Comparison of ENCODE assay signal across 23 mouse cellular contexts in the genomic region with DNA sequence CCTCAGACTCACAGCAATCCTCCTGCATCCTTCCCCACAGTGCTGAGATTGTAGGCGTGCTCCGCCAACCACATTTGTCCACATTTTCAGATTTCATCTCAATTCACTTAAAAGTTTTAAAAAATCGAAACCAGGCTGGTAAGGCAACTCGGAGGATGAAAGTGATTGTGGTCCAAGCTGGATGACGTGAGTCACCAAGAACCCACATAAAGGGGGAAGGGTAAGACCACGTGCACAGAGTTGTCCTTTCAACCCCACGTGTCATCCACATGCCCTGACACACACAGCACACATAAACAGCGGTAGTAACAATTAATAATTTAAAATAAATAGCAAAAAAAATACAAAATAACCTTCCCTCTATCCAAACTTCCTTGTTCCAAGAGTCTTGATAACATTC. TPM values are rescaled to one million over a fixed set of nuclear protein-coding genes. Genes with fewer than 3 reads are reported as not detected.
DNase-seq lines count a peak whose midpoint lies in the region; ATAC-seq and TF ChIP-seq lines count a peak whose summit lies in the region.
"Had no signal": no experiment of that assay in that cellular context is flagged by ENCODE, and none has a peak within 500 bp of the region (broad histone marks: within the 10 kb centered on the region; RNA-seq: fewer than 3 reads in every experiment).

No protein-coding gene starts in this region.

- TF ChIP-seq POLR2A in myocyte (IDR thresholded peaks at IDR 0.05; ENCODE audit: insufficient read length, low read depth): no peak

- H3K4me1 ChIP-seq in hindbrain, embryonic 14.5 days (replicated peaks; ENCODE audit: control insufficient read depth, insufficient read depth, low read length): no peaks in the 10 kb centered on the region
- H3K4me1 ChIP-seq: embryonic facial prominence, embryonic 12.5 days; hindbrain, embryonic 15.5 days; intestine, embryonic 15.5 days had no signal

- ATAC-seq in hindbrain, embryonic 14.5 days (ENCODE audit: low FRiP score): no peak
- ATAC-seq: forebrain, embryonic 16.5 days; intestine, embryonic 15.5 days; Patski had no signal

- H3K36me3 ChIP-seq in C2C12 (ENCODE audit: control insufficient read depth, insufficient read depth) (no peaks in the 10 kb centered on the region), myocyte (ENCODE audit: control insufficient read depth, insufficient read depth) (no peaks in the 10 kb centered on the region)
- no peaks in the 10 kb centered on the region for H3K36me3 ChIP-seq in hindbrain, embryonic 14.5 days (replicated peaks; ENCODE audit: control insufficient read depth, insufficient read depth)
- H3K36me3 ChIP-seq: embryonic facial prominence, embryonic 12.5 days; forebrain, embryonic 12.5 days; heart, embryonic 15.5 days; hindbrain, embryonic 15.5 days; intestine, embryonic 15.5 days had no signal

- peak; percentile 57 for DNase-seq in 416B (ENCODE audit: low read depth)
- DNase-seq in T-cell, adult 2 months (ENCODE audit: low spot score): peak; percentile 57
- no peak for DNase-seq in lung, postnatal 25 days (ENCODE audit: low spot score)
- no peak for DNase-seq in urinary bladder, postnatal 14 days (ENCODE audit: low spot score)
- DNase-seq in hindbrain, embryonic 14.5 days (ENCODE audit: low spot score): no peak
- DNase-seq: adrenal gland, adult 8-10 months; adrenal gland, postnatal 36 days; cerebellum, adult 2 months; cerebellum, postnatal 10 days; gastrocnemius, postnatal 10 days; heart, adult 2 months; kidney, adult 18-20 months had no signal

- H3K4me2 ChIP-seq in myocyte (ENCODE audit: low read depth): no peak overlapping the region
- no peak overlapping the region for H3K4me2 ChIP-seq in hindbrain, embryonic 14.5 days (replicated peaks)
- H3K4me2 ChIP-seq: embryonic facial prominence, embryonic 12.5 days; forebrain, embryonic 12.5 days; heart, embryonic 11.5 days; heart, embryonic 15.5 days; hindbrain, embryonic 15.5 days; intestine, embryonic 15.5 days had no signal

- H3K27me3 ChIP-seq in C2C12 (ENCODE audit: control insufficient read depth, insufficient read depth, insufficient read length) (peaks cover 51% of the 10 kb centered on the region), myocyte (ENCODE audit: control insufficient read depth, insufficient read depth, insufficient read length) (peaks cover 42% of the 10 kb centered on the region)
- H3K27me3 ChIP-seq in hindbrain, embryonic 14.5 days (ENCODE audit: control insufficient read depth, insufficient read depth, low read length): peaks cover 9% of the 10 kb centered on the region; the same call in 1 of the 2 replicates
- H3K27me3 ChIP-seq: embryonic facial prominence, embryonic 12.5 days; intestine, embryonic 15.5 days had no signal

- no peaks in the 10 kb centered on the region for H3K9me3 ChIP-seq in hindbrain, embryonic 14.5 days (ENCODE audit: control insufficient read depth, low read length)
- H3K9me3 ChIP-seq: embryonic facial prominence, embryonic 12.5 days; forebrain, embryonic 12.5 days; heart, embryonic 15.5 days; hindbrain, embryonic 10.5 days; hindbrain, embryonic 15.5 days; intestine, embryonic 15.5 days had no signal

- no peak overlapping the region for H3K4me3 ChIP-seq in C2C12 (ENCODE audit: insufficient read depth, poor library complexity, severe bottlenecking)
- no peak overlapping the region for H3K4me3 ChIP-seq in myocyte
- H3K4me3 ChIP-seq in hindbrain, embryonic 14.5 days (replicated peaks; ENCODE audit: low read length): no peak overlapping the region
- H3K4me3 ChIP-seq: embryonic facial prominence, embryonic 12.5 days; forebrain, embryonic 12.5 days; heart, adult 2 months; heart, embryonic 15.5 days; hindbrain, embryonic 10.5 days; hindbrain, embryonic 15.5 days; intestine, embryonic 15.5 days had no signal

- H3ac ChIP-seq in C2C12 (ENCODE audit: control insufficient read depth, insufficient read length, low read depth) (no peak overlapping the region), myocyte (ENCODE audit: control insufficient read depth, insufficient read length) (no peak overlapping the region)

- no peaks in the 10 kb centered on the region for H3K79me3 ChIP-seq in C2C12 (ENCODE audit: low read depth)

- no peak overlapping the region for H3K9ac ChIP-seq in hindbrain, embryonic 14.5 days
- H3K9ac ChIP-seq: embryonic facial prominence, embryonic 12.5 days; forebrain, embryonic 12.5 days; heart, embryonic 15.5 days; hindbrain, embryonic 15.5 days; intestine, embryonic 15.5 days had no signal

- H3K27ac ChIP-seq in hindbrain, embryonic 14.5 days: no peak overlapping the region
- H3K27ac ChIP-seq: embryonic facial prominence, embryonic 12.5 days; forebrain, embryonic 12.5 days; heart, adult 2 months; heart, embryonic 15.5 days; hindbrain, embryonic 10.5 days; hindbrain, embryonic 15.5 days; intestine, embryonic 15.5 days had no signal

- H3K79me2 ChIP-seq in C2C12 (ENCODE audit: control insufficient read depth, insufficient read depth) (no peaks in the 10 kb centered on the region), myocyte (ENCODE audit: control insufficient read depth, insufficient read depth) (no peaks in the 10 kb centered on the region)

- 92% methylated on average over 8 of the region's 8 CpGs for WGBS in hindbrain, embryonic 14.5 days

- no peak for TF ChIP-seq CTCF in C2C12 (IDR thresholded peaks at IDR 0.05; ENCODE audit: control insufficient read depth, insufficient read depth, insufficient read length)

TF ChIP-seq in C2C12, 6 proteins besides CTCF, POLR2A, EP300 and RAD21:
- TF ChIP-seq MAX (IDR thresholded peaks at IDR 0.05) (no peak), CEBPB (IDR thresholded peaks at IDR 0.05; ENCODE audit: low read depth) (no peak), MYOD1 (IDR thresholded peaks at IDR 0.05; ENCODE audit: control insufficient read depth, insufficient read length, low read depth) (no peak), USF1 (IDR thresholded peaks at IDR 0.05; ENCODE audit: low read depth) (peak; percentile 26)

TF ChIP-seq in myocyte, 11 proteins besides CTCF, POLR2A, EP300 and RAD21:
- TF ChIP-seq USF1 (IDR thresholded peaks at IDR 0.05; ENCODE audit: low read depth): peak; percentile 7
- TF ChIP-seq CEBPB (IDR thresholded peaks at IDR 0.05; ENCODE audit: insufficient read depth, poor library complexity, severe bottlenecking): no peak

RNA-seq across cellular contexts. Expression of a gene that starts 35.3 kb away (rescaled TPM):
- polyA plus RNA-seq in C2C12 (2012; fragmentation: generic; extraction: Trizol): not detected
- polyA plus RNA-seq in myocyte (2012; fragmentation: generic; extraction: Trizol): 0.01 TPM
- 1.8 and 1.9 TPM in 2 replicates for polyA plus RNA-seq in hindbrain, embryonic 14.5 days (2014; fragmentation: Nextera tagmentation; extraction: Ambion mirVana)
- polyA plus RNA-seq: heart, embryonic 11.5 days; heart, embryonic 15.5 days; Patski had no signal

Comparison
In these comparisons a context has a peak if more than half of its experiments do, and no peak if none do; other contexts are left out.
1. DNase-seq: peak in 416B (single experiment) and T-cell, adult 2 months (single experiment); none in lung, postnatal 25 days (single experiment), urinary bladder, postnatal 14 days (single experiment) and hindbrain, embryonic 14.5 days (single experiment).